Mouse (Mus musculus): Measurements from ENCODE around the gene Znrf3. TPM values are rescaled to one million over a fixed set of nuclear protein-coding genes. Genes with fewer than 3 reads are reported as not detected.
A peak's percentile ranks its signal among the peaks of the same experiment; 100 is the strongest.

Gene Znrf3
- total and polyA plus RNA-seq, 2 experiments from 2014 or later = 7.8 to 12.5 TPM

DNA sequence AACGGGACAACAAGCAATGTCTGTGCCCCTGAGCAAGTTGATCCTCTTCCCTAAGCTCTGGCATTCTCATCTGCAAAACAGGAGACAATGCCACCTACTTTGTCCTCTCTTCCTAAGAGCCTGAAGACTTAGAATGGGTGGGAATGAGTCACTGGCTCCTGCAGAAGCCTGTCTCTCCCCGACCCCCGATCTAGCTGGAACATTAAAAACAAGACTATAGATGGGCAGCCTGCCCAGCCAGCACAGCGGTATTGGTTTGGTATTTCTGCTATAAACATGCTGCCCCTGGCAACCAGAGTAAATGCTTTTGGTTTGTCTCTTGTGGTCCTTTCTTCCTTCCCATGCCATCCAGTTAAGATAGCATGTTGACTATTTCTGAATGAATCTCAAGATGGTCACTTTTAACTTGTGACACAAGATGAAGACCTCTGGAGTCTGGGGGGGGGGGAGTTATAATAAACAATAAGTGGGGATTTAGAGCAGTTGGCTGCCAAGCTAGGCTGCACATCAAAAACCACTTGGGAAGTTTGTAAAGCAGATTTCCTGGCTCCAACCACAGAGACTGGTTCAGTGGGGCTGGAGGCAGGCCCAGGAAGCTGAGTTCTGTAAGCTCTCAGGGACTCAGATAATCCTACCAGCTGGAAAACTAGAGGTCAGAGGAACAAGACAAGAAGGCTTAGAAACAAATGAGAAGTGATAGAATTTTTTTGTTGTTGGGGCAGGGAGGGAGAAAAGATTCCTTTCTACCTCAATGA lies 154.6 kb downstream of the Znrf3 start:
- TF ChIP-seq CTCF (IDR thresholded peaks at IDR 0.05) = no peak
- Histone ChIP-seq H3K4me1 (ENCODE audit: insufficient read depth, low read length) (no peaks in the 10 kb centered on the region), H3K4me3 (ENCODE audit: low read depth, low read length) (no peak overlapping the region), H3K27me3 (ENCODE audit: insufficient read depth, low read length) (no peaks in the 10 kb centered on the region), H3K27ac (ENCODE audit: low read depth, low read length) (no peak overlapping the region), H3K36me3 (ENCODE audit: insufficient read depth, low read length) (0 out of 2 replicates have a peak, but pooled peaks cover 3% of the 10 kb centered on the region), H3K9me3 (ENCODE audit: low read length) (no peaks in the 10 kb centered on the region), H3K9ac (replicated peaks; ENCODE audit: low read length, poor library complexity, severe bottlenecking) (no peak overlapping the region), H3K4me2 (ENCODE audit: low read depth, low read length, poor library complexity, severe bottlenecking) (no peak overlapping the region)
- DNase-seq (ENCODE audit: low spot score) = peak; percentile 71
- WGBS = 47% methylated on average over 4 of the region's 4 CpGs
- no peak for ATAC-seq (ENCODE audit: low FRiP score)

DNA sequence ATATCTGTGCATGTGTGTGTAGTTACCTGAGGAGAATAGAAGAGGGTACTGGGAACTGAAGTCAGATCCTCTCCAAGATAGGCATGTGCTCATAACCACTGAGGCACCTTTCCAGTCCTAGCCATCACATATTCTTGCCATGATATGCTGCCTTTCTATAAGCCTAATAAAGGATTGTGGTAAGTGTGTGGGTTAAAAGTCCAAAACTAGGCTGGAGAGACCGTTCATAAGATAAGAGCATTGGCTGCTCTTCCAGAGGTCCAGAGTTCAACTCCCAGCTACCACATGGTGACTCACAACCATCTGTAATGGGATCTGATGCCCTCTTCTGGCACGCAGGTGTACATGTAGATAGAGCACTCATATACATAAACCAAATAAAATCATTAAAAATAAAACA lies 160.7 kb downstream of the Znrf3 start:
- no peak overlapping the region for H3K4me2 ChIP-seq (ENCODE audit: low read depth, low read length, poor library complexity, severe bottlenecking)

DNA sequence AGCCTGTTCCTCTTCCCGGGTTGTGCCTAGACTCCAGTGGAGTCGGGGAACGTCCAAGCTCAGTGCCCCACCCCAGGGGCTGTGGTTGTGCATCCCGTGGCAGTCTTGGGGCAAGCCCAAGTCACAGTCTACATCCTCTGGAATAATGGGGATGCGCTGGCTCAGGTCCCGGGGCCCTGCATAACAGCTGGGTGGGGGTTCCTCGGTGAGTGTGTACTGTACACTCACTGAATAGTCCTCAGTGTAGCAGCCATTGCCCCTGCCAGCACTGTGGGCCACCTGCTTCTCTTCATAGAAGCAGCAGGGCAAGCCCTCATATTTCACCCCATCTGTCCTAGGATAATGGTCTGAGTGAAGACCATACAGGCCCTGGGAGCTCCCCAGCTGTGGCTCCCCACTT lies 163.7 kb downstream of the Znrf3 start:
- no peak for TF ChIP-seq CTCF (IDR thresholded peaks at IDR 0.05)
- no peaks in the 10 kb centered on the region for H3K9me3 ChIP-seq (ENCODE audit: low read length)

More for the DNA sequence above, 160.7 kb downstream of the Znrf3 start:
- WGBS = 93% methylated on average over 2 of the region's 2 CpGs
- no peak for DNase-seq (ENCODE audit: low spot score)
- no peak overlapping the region for H3K4me3 ChIP-seq (ENCODE audit: low read depth, low read length)
- H3K4me1 ChIP-seq (ENCODE audit: insufficient read depth, low read length) = no peaks in the 10 kb centered on the region
- TF ChIP-seq CTCF (IDR thresholded peaks at IDR 0.05) = no peak
- H3K36me3 ChIP-seq (ENCODE audit: insufficient read depth, low read length) = peaks cover 31% of the 10 kb centered on the region
- no peak for ATAC-seq (ENCODE audit: low FRiP score)
- no peak overlapping the region for H3K27ac ChIP-seq (ENCODE audit: low read depth, low read length)
- H3K27me3 ChIP-seq (ENCODE audit: insufficient read depth, low read length) = no peaks in the 10 kb centered on the region
- no peak overlapping the region for H3K9ac ChIP-seq (replicated peaks; ENCODE audit: low read length, poor library complexity, severe bottlenecking)
- no peaks in the 10 kb centered on the region for H3K9me3 ChIP-seq (ENCODE audit: low read length)

DNA sequence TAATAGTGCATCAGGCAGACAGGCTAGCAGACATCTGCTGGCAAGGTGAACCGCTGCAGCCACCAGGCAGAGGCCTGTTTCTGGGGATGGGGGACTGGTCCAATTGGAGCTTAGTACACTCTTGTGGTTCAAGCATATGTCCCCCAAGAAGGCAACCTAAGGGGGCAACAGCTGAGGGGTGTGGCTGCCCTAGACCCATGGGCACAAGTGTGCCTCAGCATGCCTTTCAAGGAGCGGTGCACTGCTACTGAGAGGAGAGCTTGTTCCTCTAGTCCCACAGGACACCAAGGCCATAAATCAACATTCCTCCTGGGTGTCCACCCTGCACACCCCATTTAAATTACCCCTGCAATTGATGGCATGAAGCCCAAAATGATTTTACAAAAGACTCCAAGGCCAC lies 166.2 kb downstream of the Znrf3 start:
- ATAC-seq (ENCODE audit: low FRiP score) (no peak), DNase-seq (ENCODE audit: low spot score) (no peak)
- Histone ChIP-seq H3K9ac (replicated peaks; ENCODE audit: low read length, poor library complexity, severe bottlenecking) (no peak overlapping the region), H3K4me1 (ENCODE audit: insufficient read depth, low read length) (no peaks in the 10 kb centered on the region), H3K9me3 (ENCODE audit: low read length) (no peaks in the 10 kb centered on the region), H3K4me2 (ENCODE audit: low read depth, low read length, poor library complexity, severe bottlenecking) (no peak overlapping the region), H3K36me3 (ENCODE audit: insufficient read depth, low read length) (peaks cover 24% of the 10 kb centered on the region), H3K27ac (ENCODE audit: low read depth, low read length) (no peak overlapping the region), H3K27me3 (ENCODE audit: insufficient read depth, low read length) (no peaks in the 10 kb centered on the region), H3K4me3 (ENCODE audit: low read depth, low read length) (no peak overlapping the region)
- no peak for TF ChIP-seq CTCF (IDR thresholded peaks at IDR 0.05)
- 89% methylated on average over 2 of the region's 2 CpGs for WGBS

More for the DNA sequence above, 163.7 kb downstream of the Znrf3 start:
- Histone ChIP-seq H3K4me1 (ENCODE audit: insufficient read depth, low read length) (no peaks in the 10 kb centered on the region), H3K27me3 (ENCODE audit: insufficient read depth, low read length) (no peaks in the 10 kb centered on the region), H3K36me3 (ENCODE audit: insufficient read depth, low read length) (peaks cover 29% of the 10 kb centered on the region), H3K4me3 (ENCODE audit: low read depth, low read length) (no peak overlapping the region), H3K27ac (ENCODE audit: low read depth, low read length) (no peak overlapping the region), H3K9ac (replicated peaks; ENCODE audit: low read length, poor library complexity, severe bottlenecking) (no peak overlapping the region), H3K4me2 (ENCODE audit: low read depth, low read length, poor library complexity, severe bottlenecking) (no peak overlapping the region)
- 84% methylated on average over 7 of the region's 7 CpGs for WGBS
- ATAC-seq (ENCODE audit: low FRiP score) (no peak), DNase-seq (ENCODE audit: low spot score) (peak; percentile 37)

DNA sequence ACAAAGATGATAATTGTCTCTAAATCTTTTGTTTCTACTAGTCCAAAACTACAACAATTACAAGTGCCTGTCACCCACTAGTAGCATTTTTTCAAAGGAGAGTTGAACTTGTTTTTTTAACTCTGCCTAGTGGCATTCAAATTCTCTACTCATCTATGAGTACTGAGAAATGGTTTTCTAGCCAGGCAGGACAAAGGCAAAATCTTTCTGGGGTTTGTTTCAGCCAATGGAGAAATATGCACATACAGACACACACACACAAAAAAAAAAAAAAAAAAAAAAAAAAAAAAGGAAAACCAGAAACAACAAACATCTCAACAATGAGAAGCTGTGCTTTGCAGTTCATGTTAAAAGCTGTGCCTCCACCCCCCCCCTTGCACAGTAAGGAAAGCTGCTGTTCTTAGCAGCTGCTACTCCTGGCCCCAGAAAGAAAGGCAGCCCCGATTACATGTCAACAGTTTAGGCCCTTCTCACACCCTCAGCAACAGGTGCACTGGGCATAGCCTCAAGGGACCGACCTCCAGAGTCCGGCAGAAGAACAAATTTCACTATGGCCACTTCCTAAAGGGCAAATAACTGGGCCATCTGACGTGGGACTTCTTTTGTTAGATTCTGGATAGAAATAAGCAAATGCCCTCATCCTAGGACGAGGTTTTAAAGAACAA lies 167.2 kb downstream of the Znrf3 start:
- no peak for ATAC-seq (ENCODE audit: low FRiP score)
- DNase-seq (ENCODE audit: low spot score) = no peak
- TF ChIP-seq CTCF (IDR thresholded peaks at IDR 0.05) = no peak
- Histone ChIP-seq H3K4me1 (ENCODE audit: insufficient read depth, low read length) (no peaks in the 10 kb centered on the region), H3K36me3 (ENCODE audit: insufficient read depth, low read length) (peaks cover 18% of the 10 kb centered on the region), H3K9ac (replicated peaks; ENCODE audit: low read length, poor library complexity, severe bottlenecking) (no peak overlapping the region), H3K27me3 (ENCODE audit: insufficient read depth, low read length) (no peaks in the 10 kb centered on the region), H3K4me3 (ENCODE audit: low read depth, low read length) (no peak overlapping the region), H3K9me3 (ENCODE audit: low read length) (no peaks in the 10 kb centered on the region), H3K27ac (ENCODE audit: low read depth, low read length) (no peak overlapping the region), H3K4me2 (ENCODE audit: low read depth, low read length, poor library complexity, severe bottlenecking) (no peak overlapping the region)
- WGBS = 57% methylated on average over 5 of the region's 5 CpGs

DNA sequence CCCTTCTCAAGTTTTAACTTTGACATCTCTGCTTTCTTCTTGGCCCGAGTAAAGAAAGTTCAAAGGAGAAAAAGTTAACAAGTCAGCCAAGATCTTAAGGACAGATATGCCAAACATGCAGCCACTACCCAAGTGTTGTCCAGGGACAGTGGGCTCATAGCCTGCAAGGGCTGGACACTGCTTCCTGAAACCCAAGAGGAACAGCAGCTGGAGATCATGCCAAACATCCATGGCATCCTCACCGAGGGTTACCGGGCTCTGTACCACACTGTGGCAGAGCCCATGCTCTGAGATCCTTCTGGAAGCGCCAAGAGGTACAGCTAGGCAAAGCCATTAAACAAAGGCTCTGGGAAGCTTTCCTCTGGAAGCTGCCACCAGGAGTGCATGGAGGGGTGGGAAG lies 169.4 kb downstream of the Znrf3 start:
- no peaks in the 10 kb centered on the region for H3K9me3 ChIP-seq (ENCODE audit: low read length)
- no peaks in the 10 kb centered on the region for H3K27me3 ChIP-seq (ENCODE audit: insufficient read depth, low read length)
- H3K4me2 ChIP-seq (ENCODE audit: low read depth, low read length, poor library complexity, severe bottlenecking) = no peak overlapping the region
- H3K27ac ChIP-seq (ENCODE audit: low read depth, low read length) = no peak overlapping the region
- H3K4me1 ChIP-seq (ENCODE audit: insufficient read depth, low read length) = no peaks in the 10 kb centered on the region
- DNase-seq (ENCODE audit: low spot score) (no peak), ATAC-seq (ENCODE audit: low FRiP score) (no peak)
- no peaks in the 10 kb centered on the region for H3K36me3 ChIP-seq (ENCODE audit: insufficient read depth, low read length)
- H3K9ac ChIP-seq (replicated peaks; ENCODE audit: low read length, poor library complexity, severe bottlenecking) = no peak overlapping the region
- H3K4me3 ChIP-seq (ENCODE audit: low read depth, low read length) = no peak overlapping the region
- 86% methylated on average over 4 of the region's 4 CpGs for WGBS
- no peak for TF ChIP-seq CTCF (IDR thresholded peaks at IDR 0.05)
